ENCODE assay signal across 18 mouse cellular contexts in the genomic region with DNA sequence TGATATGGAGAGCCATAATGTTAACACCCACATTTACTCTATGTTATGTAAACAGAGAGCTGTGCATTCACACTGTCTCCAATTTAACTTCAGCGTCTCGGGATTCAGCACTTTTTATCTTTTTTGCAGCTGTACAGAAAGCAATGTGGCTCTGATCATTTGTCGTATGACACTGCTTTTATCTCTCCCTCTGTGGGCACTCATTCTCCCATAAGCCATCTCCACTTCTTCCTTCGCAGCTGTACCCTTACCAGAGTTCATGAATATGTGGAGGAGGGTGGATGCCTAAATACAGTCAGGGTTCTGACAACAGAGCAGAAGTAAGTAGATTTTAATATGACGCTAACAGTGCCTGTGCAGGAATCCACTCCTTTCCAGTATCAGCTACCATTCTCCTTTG.
"Had no signal": no experiment of that assay in that cellular context is flagged by ENCODE, and none has a peak within 500 bp of the region (broad histone marks: within the 10 kb centered on the region; RNA-seq: fewer than 3 reads in every experiment).

No protein-coding gene starts in this region.

- ATAC-seq: liver, postnatal 0 days; lung, postnatal 0 days; midbrain, embryonic 16.5 days had no signal

- H3K9me3 ChIP-seq: liver, embryonic 15.5 days; lung, embryonic 15.5 days; midbrain, embryonic 10.5 days; midbrain, embryonic 12.5 days; neural tube, embryonic 13.5 days; neural tube, embryonic 15.5 days had no signal

- H3K4me1 ChIP-seq: liver, embryonic 15.5 days; neural tube, embryonic 13.5 days; neural tube, embryonic 15.5 days had no signal

- H3K36me3 ChIP-seq: liver, embryonic 15.5 days; lung, embryonic 15.5 days; midbrain, embryonic 10.5 days; midbrain, embryonic 12.5 days; neural tube, embryonic 13.5 days; neural tube, embryonic 15.5 days had no signal

- H3K27me3 ChIP-seq: liver, embryonic 15.5 days; lung, embryonic 15.5 days; midbrain, embryonic 12.5 days; neural tube, embryonic 13.5 days; neural tube, embryonic 15.5 days had no signal

- DNase-seq: liver, postnatal 0 days; lung, postnatal 14 days; lung, postnatal 36 days; midbrain, embryonic 14.5 days; right cerebral cortex, postnatal 14 days; thymus, adult 18-20 months; thymus, postnatal 14 days; thymus, postnatal 36 days had no signal

- H3K9ac ChIP-seq: liver, embryonic 15.5 days; liver, postnatal 0 days; lung, embryonic 15.5 days; midbrain, embryonic 12.5 days; neural tube, embryonic 13.5 days; neural tube, embryonic 15.5 days had no signal

- H3K27ac ChIP-seq: liver, embryonic 15.5 days; lung, embryonic 15.5 days; macrophage; midbrain, embryonic 10.5 days; midbrain, embryonic 12.5 days; neural tube, embryonic 13.5 days; neural tube, embryonic 15.5 days had no signal

- H3K4me3 ChIP-seq: liver, embryonic 15.5 days; lung, embryonic 15.5 days; midbrain, embryonic 10.5 days; midbrain, embryonic 12.5 days; myocyte; neural tube, embryonic 13.5 days; neural tube, embryonic 15.5 days had no signal

- H3K4me2 ChIP-seq: liver, embryonic 15.5 days; lung, embryonic 15.5 days; midbrain, embryonic 12.5 days; neural tube, embryonic 13.5 days; neural tube, embryonic 15.5 days had no signal
